Mouse (Mus musculus) C2C12 (cell line): ENCODE measurements around the gene Rrp1. TPM values are rescaled to one million over a fixed set of nuclear protein-coding genes. Genes with fewer than 3 reads are reported as not detected.
A peak's percentile ranks its signal among the peaks of the same experiment; 100 is the strongest.

Experiments
- H3K27me3 ChIP-seq: one replicate; pipeline ENCODE4 v1.6.1; 2011; ENCODE audit not compliant: control insufficient read depth, insufficient read depth, insufficient read length
- H3K36me3 ChIP-seq: one replicate; pipeline ENCODE4 v1.6.1; 2011; ENCODE audit not compliant: control insufficient read depth, insufficient read depth
- H3K4me3 ChIP-seq: one replicate; pipeline ENCODE4 v1.5.1; 2011; ENCODE audit warnings: mild to moderate bottlenecking, control low read depth; ENCODE audit not compliant: poor library complexity, insufficient read depth, severe bottlenecking
- H3K79me2 ChIP-seq: one replicate; pipeline ENCODE4 v1.6.1; 2011; ENCODE audit not compliant: control insufficient read depth, insufficient read depth
- H3K79me3 ChIP-seq: one replicate; pipeline ENCODE4 v1.6.1; 2011; ENCODE audit warnings: low read depth, control low read depth
- H3ac ChIP-seq: one replicate; pipeline ENCODE3; 2011; ENCODE audit warnings: low read depth; ENCODE audit not compliant: control insufficient read depth, insufficient read length
- CEBPB ChIP-seq: IDR thresholded peaks from one replicate; pipeline ENCODE4 v1.6.1; 2011; ENCODE audit warnings: low read depth, mild to moderate bottlenecking, control low read depth, moderate library complexity
- CTCF ChIP-seq: IDR thresholded peaks from one replicate; pipeline ENCODE4 v1.5.1; 2011; ENCODE audit not compliant: control insufficient read depth, insufficient read depth, insufficient read length
- FOSL1 ChIP-seq: IDR thresholded peaks from one replicate; pipeline ENCODE4 v1.8.0; 2011; ENCODE audit warnings: mild to moderate bottlenecking, low read length; ENCODE audit not compliant: poor library complexity, insufficient read depth, severe bottlenecking
- MAX ChIP-seq: IDR thresholded peaks from one replicate; pipeline ENCODE4 v1.6.1; 2011; ENCODE audit warnings: mild to moderate bottlenecking, control low read depth
- MYOD1 ChIP-seq: IDR thresholded peaks from one replicate; pipeline ENCODE4 v1.6.1; 2011; ENCODE audit warnings: low read depth; ENCODE audit not compliant: control insufficient read depth, insufficient read length
- MYOG ChIP-seq: IDR thresholded peaks from one replicate; pipeline ENCODE4 v1.6.1; 2011; ENCODE audit not compliant: control insufficient read depth, insufficient read length; ENCODE audit errors: extremely low read depth
- USF1 ChIP-seq: IDR thresholded peaks from one replicate; pipeline ENCODE4 v1.6.1; 2011; ENCODE audit warnings: low read depth, mild to moderate bottlenecking, control low read depth, moderate library complexity
- polyA plus RNA-seq: library from polyadenylated mRNA; unstranded; fragments of >200 nt; fragmentation: generic; extraction: Trizol; gene quantifications from one replicate; pipeline ENCODE4 v1.2.1, GENCODE M21; 2012; ENCODE audit warnings: missing spikeins

Rrp1 gene
- polyA plus RNA-seq, 1 experiment, result 154 TPM

DNA sequence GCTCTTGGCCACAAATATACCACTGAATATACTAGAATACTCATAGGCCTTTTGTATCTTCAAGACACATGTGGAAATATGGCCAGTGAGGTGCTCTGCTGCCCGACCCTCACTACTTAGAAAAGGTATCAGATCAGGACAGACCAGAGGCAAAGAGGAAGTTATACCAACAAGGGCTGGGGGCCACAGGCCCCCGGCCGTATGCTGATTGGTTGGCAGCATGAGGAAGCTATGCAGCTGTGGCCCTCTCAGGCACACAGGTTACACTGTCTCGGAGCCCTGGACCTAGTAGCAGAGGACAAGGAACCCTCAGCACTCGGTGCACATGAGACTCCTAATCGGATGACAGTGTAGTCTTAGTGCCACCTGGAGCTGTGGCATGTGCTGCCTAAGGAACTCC, 6.7 kb downstream of the Rrp1 start:
- H3K79me3 ChIP-seq, result peaks cover 11% of the 10 kb centered on the region
- peaks cover 90% of the 10 kb centered on the region for H3K36me3 ChIP-seq
- TF ChIP-seq FOSL1, result no peak
- no peak overlapping the region for H3ac ChIP-seq
- no peaks in the 10 kb centered on the region for H3K27me3 ChIP-seq
- no peak overlapping the region for H3K4me3 ChIP-seq
- peaks cover 20% of the 10 kb centered on the region for H3K79me2 ChIP-seq

DNA sequence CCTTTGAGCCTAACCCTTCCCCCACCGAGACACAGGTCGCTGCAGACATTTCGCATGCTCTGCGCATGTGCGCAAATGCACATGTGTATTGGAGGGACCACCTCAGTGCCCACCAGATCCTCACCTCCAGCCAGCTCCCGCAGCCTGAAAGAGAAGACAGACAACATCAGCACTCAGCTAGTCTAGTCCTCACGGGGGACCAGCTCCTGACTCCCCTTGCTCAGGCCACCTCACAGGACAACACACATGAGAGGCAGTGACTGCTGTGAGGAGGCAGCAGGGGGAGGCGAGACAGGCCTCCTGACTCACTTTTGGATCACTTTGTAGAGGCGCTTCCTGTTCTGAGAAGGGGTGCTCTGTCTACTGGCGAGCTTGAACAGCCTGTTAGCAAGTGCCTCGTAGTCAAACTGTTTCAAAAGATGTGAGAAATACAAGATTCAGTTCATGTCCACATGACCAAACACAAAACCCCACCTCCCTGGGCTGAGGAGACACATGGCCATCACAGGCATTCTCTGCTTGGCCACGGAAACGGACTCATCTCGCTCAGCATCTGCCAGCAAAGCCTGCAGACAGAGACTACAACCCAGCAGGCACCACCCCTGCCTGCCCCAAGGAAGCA, 10.4 kb downstream of the Rrp1 start:
- H3ac ChIP-seq, result no peak overlapping the region
- peaks cover 80% of the 10 kb centered on the region for H3K36me3 ChIP-seq
- TF ChIP-seq MYOD1 (no peak), CEBPB (no peak), MAX (no peak), FOSL1 (no peak), USF1 (no peak), MYOG (no peak), CTCF (no peak)
- H3K4me3 ChIP-seq, result no peak overlapping the region
- H3K27me3 ChIP-seq, result no peaks in the 10 kb centered on the region
- H3K79me2 ChIP-seq, result no peaks in the 10 kb centered on the region
- H3K79me3 ChIP-seq, result no peaks in the 10 kb centered on the region

DNA sequence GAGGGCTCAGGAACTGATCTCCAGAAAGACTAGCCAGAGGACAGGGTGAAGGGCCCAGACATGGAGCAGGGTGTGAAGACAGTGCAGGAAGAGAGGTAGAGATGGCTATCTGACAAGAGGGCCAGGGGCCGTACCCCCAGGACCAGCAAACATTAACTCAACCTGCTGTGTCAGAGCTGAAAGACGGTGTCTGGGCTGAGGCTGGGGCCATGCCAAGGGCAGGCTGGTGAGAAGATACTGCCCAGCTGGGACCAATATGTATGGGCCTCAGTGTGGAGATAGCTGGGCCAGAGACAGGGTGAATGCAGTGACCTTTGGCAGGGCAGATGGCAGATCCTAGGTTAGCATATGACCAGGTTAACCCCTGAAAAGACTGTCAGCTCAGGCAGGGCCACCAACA, 11.7 kb downstream of the Rrp1 start:
- peaks cover 67% of the 10 kb centered on the region for H3K36me3 ChIP-seq
- no peak overlapping the region for H3K4me3 ChIP-seq
- H3K79me3 ChIP-seq, result no peaks in the 10 kb centered on the region
- TF ChIP-seq USF1, result no peak
- TF ChIP-seq MYOG, result no peak
- no peak for TF ChIP-seq MAX
- no peak for TF ChIP-seq CEBPB
- no peak for TF ChIP-seq MYOD1
- no peak for TF ChIP-seq FOSL1
- no peak for TF ChIP-seq CTCF
- H3K79me2 ChIP-seq, result no peaks in the 10 kb centered on the region
- H3K27me3 ChIP-seq, result no peaks in the 10 kb centered on the region
- H3ac ChIP-seq, result no peak overlapping the region

DNA sequence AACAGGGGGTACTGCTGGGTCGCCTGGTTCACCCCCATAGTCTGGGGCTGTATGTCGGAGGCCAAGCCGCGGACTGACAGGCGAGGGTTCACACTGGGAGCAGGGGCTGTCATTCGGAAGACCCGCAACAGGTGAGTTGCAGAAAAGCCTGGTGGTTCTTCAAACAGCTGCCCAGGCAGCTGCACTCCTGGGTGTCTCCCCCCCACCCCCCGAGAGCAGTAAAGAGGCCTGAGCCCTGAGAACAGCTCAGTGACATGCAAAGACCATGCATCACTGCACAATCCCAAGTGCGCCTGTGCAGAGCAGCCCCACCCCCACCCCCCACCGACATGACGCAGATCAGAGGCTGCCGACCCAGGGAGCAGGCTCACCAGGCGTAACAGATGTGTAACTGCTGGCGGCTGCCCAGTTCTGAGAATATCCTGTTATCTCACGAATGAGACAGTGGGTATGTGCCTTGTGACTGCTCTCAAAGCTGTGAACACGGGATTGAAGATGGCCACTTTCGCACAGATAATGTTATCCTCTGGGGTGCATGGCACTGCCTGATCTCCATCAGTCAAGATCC, 13.7 kb downstream of the Rrp1 start:
- H3K27me3 ChIP-seq, result no peaks in the 10 kb centered on the region
- H3ac ChIP-seq, result no peak overlapping the region
- peaks cover 50% of the 10 kb centered on the region for H3K36me3 ChIP-seq
- TF ChIP-seq MYOD1 (no peak), MAX (no peak), MYOG (no peak), CTCF (no peak), CEBPB (no peak), FOSL1 (no peak), USF1 (no peak)
- H3K79me2 ChIP-seq, result no peaks in the 10 kb centered on the region
- H3K4me3 ChIP-seq, result no peak overlapping the region
- H3K79me3 ChIP-seq, result no peaks in the 10 kb centered on the region

DNA sequence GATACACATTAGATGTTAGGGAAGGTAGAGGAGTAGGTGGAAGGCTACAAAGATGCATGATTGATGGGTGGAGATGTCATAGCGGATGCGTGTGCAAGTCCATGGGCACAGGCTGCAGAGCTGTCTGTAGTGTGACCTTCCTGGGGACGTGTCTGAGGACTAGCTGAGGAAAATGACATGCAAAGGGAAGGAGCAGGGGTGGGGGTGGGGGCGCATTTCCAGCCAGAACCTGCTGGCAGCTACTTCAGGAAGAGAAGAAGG, 16.3 kb downstream of the Rrp1 start:
- H3K36me3 ChIP-seq, result peaks cover 24% of the 10 kb centered on the region
- no peaks in the 10 kb centered on the region for H3K79me3 ChIP-seq
- H3ac ChIP-seq, result no peak overlapping the region
- TF ChIP-seq MAX (no peak), CEBPB (no peak), FOSL1 (no peak), MYOD1 (no peak)
- no peaks in the 10 kb centered on the region for H3K79me2 ChIP-seq
- no peaks in the 10 kb centered on the region for H3K27me3 ChIP-seq
- H3K4me3 ChIP-seq, result no peak overlapping the region

DNA sequence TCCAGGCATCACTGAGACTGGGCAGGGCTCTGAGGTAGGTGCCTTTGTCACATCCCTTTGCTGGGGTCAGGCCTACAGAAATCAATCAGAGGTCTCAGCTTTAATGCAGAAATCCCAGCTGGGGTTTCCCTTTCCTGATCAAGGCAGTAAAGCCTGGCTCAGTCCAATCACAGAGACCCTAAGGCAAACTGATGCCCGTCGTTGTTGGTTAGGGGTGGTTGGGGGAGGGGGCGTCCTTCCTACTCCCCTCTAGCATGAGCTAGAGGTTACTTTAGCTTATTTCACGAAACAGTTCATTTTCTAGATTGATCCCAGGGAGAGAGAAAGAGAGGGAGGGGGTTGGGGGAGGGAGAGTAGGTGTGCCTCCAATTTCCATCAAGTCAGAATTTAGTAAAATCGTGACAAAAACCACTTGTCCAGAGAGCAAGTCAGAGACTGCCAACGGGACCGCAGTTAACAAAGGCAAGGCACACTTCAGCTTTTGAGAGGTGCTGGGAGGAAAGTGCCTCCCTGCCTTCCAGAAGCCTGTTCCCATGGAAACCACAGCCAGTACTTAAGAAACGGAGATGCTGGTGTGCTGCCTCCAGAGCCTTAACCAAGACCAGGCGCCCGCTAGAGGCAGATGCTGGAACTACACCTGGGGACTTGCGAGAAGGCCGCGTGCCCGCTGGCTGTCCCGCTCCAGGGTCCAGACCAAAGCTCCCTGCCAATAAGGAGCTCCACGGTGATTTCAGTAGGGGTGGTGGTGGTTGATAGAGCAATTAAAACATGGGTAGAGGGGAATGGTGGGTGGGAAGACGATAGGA, 16.8 kb downstream of the Rrp1 start:
- H3K36me3 ChIP-seq, result peaks cover 18% of the 10 kb centered on the region
- H3ac ChIP-seq, result no peak overlapping the region

More for the DNA sequence above, 16.8 kb downstream of the Rrp1 start:
- Histone ChIP-seq H3K79me2 (no peaks in the 10 kb centered on the region), H3K4me3 (no peak overlapping the region), H3K79me3 (no peaks in the 10 kb centered on the region), H3K27me3 (no peaks in the 10 kb centered on the region)
- TF ChIP-seq CEBPB, result no peak
- peak; percentile 34 for TF ChIP-seq MAX
- TF ChIP-seq CTCF, result peak; percentile 77
- TF ChIP-seq FOSL1, result no peak
